Mouse (Mus musculus) lung, embryonic 14.5 days (tissue): ENCODE data around the gene B430305J03Rik. TPM values are rescaled to one million over a fixed set of nuclear protein-coding genes. Genes with fewer than 3 reads are reported as not detected.

Experiments used
- ATAC-seq: fragments of 200-750 bp; cut with Nextera tagmentation; 2 replicates; pipeline ENCODE4 v1.8.0; 2017; ENCODE audit warnings: mild to moderate bottlenecking, moderate TSS enrichment, moderate library complexity; ENCODE audit not compliant: insufficient read depth
- DNase-seq: peaks from one replicate; pipeline ENCODE4 v3.0.0-alpha.2; 2015
- H3K27ac ChIP-seq: fragments of 300-500 bp; sonication (generic); 2 replicates; pipeline ENCODE4 v1.5.1; 2014; ENCODE audit warnings: low read depth, mild to moderate bottlenecking, moderate library complexity
- H3K27me3 ChIP-seq: fragments of 300-500 bp; sonication (generic); 2 replicates; pipeline ENCODE4 v1.6.1; 2014; ENCODE audit warnings: low read length, control low read depth; ENCODE audit not compliant: insufficient read depth
- H3K36me3 ChIP-seq: fragments of 300-500 bp; sonication (generic); 2 replicates; pipeline ENCODE4 v1.6.1; 2014; ENCODE audit warnings: control low read depth; ENCODE audit not compliant: insufficient read depth
- H3K4me1 ChIP-seq: fragments of 300-500 bp; sonication (generic); 2 replicates; pipeline ENCODE4 v1.6.1; 2014; ENCODE audit warnings: antibody characterized with exemption, control low read depth; ENCODE audit not compliant: insufficient read depth
- H3K4me2 ChIP-seq: fragments of 300-500 bp; sonication (generic); 2 replicates; pipeline ENCODE4 v1.6.1; 2014; ENCODE audit warnings: mild to moderate bottlenecking
- H3K4me3 ChIP-seq: fragments of 300-500 bp; sonication (generic); 2 replicates; pipeline ENCODE4 v1.5.1; 2014; ENCODE audit warnings: low read depth, low read length
- H3K9ac ChIP-seq: fragments of 300-500 bp; sonication (generic); 2 replicates; pipeline ENCODE4 v1.6.1; 2014
- H3K9me3 ChIP-seq: fragments of 300-500 bp; sonication (generic); 2 replicates; pipeline ENCODE4 v1.6.1; 2016; ENCODE audit warnings: low read depth, low read length, control low read depth
- CTCF ChIP-seq: IDR thresholded peaks from 2 replicates; pipeline ENCODE4 v1.5.1; 2016; ENCODE audit warnings: antibody characterized with exemption, low read depth
- WGBS: fragments of 180-500 bp; shearing (Covaris S2); extraction: QIAGEN DNeasy Blood & Tissue Kit; methylation state at CpG from one replicate; pipeline ENCODE4 v1.1.7; 2014; 5-methylcytosine and 5-hydroxymethylcytosine counted together
- polyA plus RNA-seq: library from polyadenylated mRNA; unstranded; fragments of >200 nt; fragmentation: Nextera tagmentation; extraction: Ambion mirVana; gene quantifications from 2 replicates; pipeline ENCODE4 v1.2.1, GENCODE M21; 2014

B430305J03Rik gene
- polyA plus RNA-seq, 1 experiment from 2014 or later, result not detected

DNA sequence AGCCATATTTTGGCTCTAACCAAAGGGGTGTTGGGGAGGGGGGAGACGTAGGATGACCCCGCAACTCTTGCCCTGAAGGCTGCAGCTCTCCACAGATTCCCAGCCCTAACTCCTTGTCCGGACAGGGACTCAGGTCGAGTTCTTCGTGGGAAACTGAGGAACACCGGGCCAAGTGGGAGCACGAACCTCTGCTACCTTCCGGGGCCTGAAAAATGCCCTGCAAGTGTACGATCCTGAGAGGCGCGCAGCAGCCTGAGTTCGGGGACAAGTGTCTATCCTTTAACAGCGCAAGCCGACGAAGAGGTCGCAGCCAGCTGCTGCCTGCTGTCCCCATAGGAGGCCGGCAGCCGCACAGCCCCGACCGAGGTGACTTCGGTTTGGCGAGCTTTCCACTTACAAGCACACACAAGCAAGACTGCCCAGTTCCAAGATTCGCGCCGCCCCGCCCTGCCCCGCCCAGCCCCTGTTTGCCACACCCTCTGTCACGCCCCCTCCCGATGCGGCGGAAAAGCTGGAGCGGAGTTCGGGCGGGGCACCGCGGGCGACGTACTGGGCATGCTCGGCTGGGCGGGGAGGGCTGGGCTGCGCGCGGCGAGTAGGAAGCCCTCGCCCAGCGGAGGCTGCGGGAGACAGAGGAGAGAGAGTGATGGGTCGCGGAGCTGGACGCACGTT, 1.6 kb downstream of the B430305J03Rik start:
- H3K36me3 ChIP-seq, result peaks cover 8% of the 10 kb centered on the region; the same call in 1 of the 2 replicates
- H3K9ac ChIP-seq, result peak overlapping the region; percentile 84
- H3K4me2 ChIP-seq, result peak overlapping the region; percentile 89
- WGBS, result under 1% methylated on average over 50 of the region's 51 CpGs
- H3K4me1 ChIP-seq, result peaks cover 3% of the 10 kb centered on the region; the same call in 1 of the 2 replicates
- ATAC-seq (peak; percentile 87), DNase-seq (peak; percentile 95)
- H3K4me3 ChIP-seq, result peak overlapping the region; percentile 80
- peak overlapping the region; percentile 92 for H3K27ac ChIP-seq
- no peak for TF ChIP-seq CTCF
- H3K9me3 ChIP-seq, result no peaks in the 10 kb centered on the region
- no peaks in the 10 kb centered on the region for H3K27me3 ChIP-seq

DNA sequence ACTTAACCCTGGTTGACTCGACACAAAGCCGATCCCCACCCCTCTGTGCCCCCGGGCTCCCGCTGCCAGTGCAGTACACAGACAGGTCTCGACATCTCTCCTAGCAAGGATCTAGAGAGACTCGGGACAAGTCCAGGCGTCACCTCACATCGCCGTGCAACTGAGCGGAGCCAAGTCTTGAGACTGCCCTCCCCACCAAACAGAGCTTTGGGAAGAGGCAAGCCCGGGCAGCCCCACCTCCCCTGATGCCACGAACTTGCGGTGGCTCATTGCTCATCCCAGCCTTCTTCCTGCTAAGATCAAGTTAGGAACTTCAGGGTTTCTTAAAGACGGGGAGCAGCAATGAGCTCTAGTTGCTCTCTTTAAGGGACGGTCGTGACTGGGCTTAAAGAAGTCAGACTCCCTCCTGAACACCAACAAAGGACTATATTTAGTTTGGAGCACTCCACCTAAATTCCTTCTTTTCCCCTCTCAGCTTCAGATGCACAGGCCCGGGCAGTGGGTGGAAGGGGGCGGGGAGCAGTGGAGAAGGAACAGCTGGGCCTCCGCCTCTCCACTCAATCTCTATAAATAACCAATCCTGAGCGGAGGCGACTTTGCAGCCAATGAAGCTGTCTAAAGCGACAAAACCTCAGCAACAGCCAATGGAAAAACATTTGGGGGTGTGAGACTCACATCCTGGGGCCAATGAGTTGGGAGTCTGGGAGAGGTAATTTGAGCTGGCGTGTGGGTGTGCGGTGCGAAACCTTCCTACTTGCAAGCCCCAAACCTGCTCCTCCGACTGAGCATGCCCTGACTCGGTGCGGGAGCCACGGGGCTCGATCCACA, 2.4 kb downstream of the B430305J03Rik start:
- Histone ChIP-seq H3K27me3 (no peaks in the 10 kb centered on the region), H3K4me2 (peak overlapping the region; percentile 89), H3K4me1 (peaks cover 3% of the 10 kb centered on the region; the same call in 1 of the 2 replicates), H3K36me3 (peaks cover 3% of the 10 kb centered on the region; the same call in 1 of the 2 replicates), H3K9me3 (no peaks in the 10 kb centered on the region), H3K9ac (peak overlapping the region; percentile 56), H3K27ac (peak overlapping the region; percentile 95), H3K4me3 (peak overlapping the region; percentile 80)
- DNase-seq (peak; percentile 97), ATAC-seq (peak; percentile 96)
- whole genome bisulfite sequencing, result under 1% methylated on average over 30 of the region's 30 CpGs
- no peak for TF ChIP-seq CTCF

DNA sequence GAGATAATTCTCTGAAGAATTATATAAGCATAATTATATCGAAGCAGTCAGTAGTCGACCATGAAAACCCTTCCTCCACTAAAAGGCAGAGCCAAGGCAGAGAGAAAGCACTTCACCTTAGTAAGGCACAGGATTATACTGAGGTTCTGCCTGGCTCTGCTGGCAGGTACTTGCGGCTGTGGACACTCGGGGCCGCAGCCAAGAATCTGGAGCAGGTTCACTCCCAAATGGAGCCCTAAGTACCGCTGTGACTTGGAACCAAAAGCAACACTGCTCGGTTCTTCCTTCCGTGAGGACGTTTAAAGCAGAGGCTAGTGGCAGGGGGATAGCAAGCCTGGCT, 3.0 kb downstream of the B430305J03Rik start:
- ATAC-seq, result no peak
- H3K4me2 ChIP-seq, result peak overlapping the region; percentile 89
- peaks cover 3% of the 10 kb centered on the region; the same call in 1 of the 2 replicates for H3K4me1 ChIP-seq
- TF ChIP-seq CTCF, result no peak
- peak overlapping the region; percentile 95 for H3K27ac ChIP-seq
- H3K9ac ChIP-seq, result peak overlapping the region; percentile 56
- no peaks in the 10 kb centered on the region for H3K36me3 ChIP-seq
- H3K9me3 ChIP-seq, result no peaks in the 10 kb centered on the region
- DNase-seq, result no peak
- peak overlapping the region; percentile 80 for H3K4me3 ChIP-seq
- 5% methylated on average over 9 of the region's 9 CpGs for WGBS
- no peaks in the 10 kb centered on the region for H3K27me3 ChIP-seq

DNA sequence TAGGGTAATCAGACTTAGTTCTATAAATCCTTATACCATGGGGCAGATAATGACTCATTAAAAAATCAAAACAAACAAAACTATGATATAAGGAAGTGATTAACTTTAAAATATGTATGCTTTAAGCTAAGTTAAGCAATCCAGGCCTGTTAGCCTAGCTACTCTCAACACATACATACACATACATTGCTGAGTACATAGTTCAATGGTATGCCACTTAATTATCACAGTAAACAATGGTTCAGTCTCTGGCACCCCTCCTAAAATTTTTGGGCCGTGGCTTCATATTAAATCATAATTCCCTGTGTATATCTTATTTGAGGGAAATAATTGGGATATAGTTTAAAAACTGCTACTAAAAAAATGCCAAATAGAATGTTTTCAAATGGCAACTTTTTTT, 4.4 kb downstream of the B430305J03Rik start, which contains the start of gene Rap2b:
Gene Rap2b (plus strand): TSS at position 301 of the 400 bp plus-strand sequence.
- Histone ChIP-seq H3K4me3 (no peak within 1 kb of the TSS), H3K9ac (no peak within 1 kb of the TSS), H3K27ac (no peak within 1 kb of the TSS), H3K36me3 (no peaks in the 10 kb centered on the region), H3K4me2 (peak within 1 kb of the TSS; percentile 89; the same call in 1 of the 2 replicates), H3K27me3 (no peaks in the 10 kb centered on the region), H3K9me3 (no peaks in the 10 kb centered on the region), H3K4me1 (no peaks in the 10 kb centered on the region)
- ATAC-seq (no peak), DNase-seq (no peak)
- WGBS, result 69% methylated on average over 1 of the region's 1 CpGs
- TF ChIP-seq CTCF, result no peak

DNA sequence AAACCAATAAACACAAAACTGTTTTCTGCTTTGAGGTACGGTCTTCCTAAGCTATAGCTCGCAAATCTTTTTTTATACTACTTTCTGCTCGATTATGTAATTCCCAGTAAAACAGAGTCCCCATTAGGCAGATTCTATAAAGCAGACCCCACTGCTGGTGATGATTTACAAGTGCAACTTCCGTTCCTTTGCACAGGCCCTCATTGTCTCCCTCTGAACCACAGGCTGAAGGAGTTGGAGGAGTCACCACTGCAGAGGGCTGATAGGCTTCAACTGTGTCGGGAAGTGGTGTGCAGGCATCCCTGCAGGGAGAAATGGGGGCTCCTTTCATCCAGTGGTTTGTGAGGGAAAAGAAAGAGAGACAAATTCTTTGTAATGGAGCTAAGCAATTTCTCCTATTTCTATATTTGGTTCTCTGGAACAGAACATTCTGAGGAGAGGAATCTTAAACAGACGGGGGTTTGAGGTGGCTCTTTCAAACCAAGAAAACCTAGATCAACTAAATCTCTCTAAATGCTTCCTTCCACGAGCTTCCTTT, 6.9 kb downstream of the B430305J03Rik start:
- Histone ChIP-seq H3K4me2 (no peak overlapping the region), H3K9ac (no peak overlapping the region), H3K9me3 (no peaks in the 10 kb centered on the region), H3K36me3 (no peaks in the 10 kb centered on the region), H3K4me3 (no peak overlapping the region), H3K27ac (no peak overlapping the region), H3K4me1 (no peaks in the 10 kb centered on the region), H3K27me3 (no peaks in the 10 kb centered on the region)
- no peak for ATAC-seq
- DNase-seq, result no peak
- 50% methylated on average over 7 of the region's 7 CpGs for WGBS
- TF ChIP-seq CTCF, result no peak

DNA sequence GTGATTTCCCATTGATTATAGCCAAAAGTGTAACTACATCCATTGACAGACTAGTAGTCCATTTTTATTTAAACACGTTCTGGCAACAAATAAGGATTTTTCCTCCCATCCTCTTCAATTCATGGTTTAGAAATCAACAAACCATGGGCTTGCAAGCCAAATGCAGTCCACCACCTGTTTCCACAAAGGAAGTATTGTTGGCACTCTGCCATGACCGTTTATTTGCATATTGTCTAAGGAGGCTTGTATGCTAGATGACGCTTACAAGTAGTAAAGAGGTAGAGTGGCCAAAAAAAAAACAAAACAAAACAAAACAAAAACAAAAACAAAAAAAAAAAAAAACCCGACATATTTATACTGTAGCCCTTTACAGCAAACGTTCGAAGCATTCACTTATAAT, 7.6 kb downstream of the B430305J03Rik start:
- ATAC-seq, result no peak

DNA sequence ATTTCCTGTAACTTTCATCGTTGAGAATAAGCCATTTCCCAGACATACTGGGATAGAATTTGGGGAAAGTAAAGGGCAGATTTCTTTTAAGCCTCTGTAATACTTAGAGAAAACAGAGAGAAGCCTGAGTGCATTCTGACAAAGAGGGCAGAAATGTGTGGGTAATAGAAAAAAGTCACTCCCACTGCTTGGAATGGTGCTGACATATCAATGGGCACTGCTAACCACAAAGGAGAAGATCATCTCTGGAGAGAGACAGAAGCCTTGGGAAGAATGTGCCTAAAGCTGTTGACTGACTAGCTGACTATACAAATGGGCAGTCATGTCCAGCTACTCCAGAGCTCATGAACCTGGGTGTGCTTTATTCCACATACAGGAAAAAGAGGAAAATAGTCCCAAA, 10.3 kb downstream of the B430305J03Rik start:
- Histone ChIP-seq H3K4me2 (no peak overlapping the region), H3K27me3 (no peaks in the 10 kb centered on the region), H3K27ac (no peak overlapping the region), H3K4me3 (no peak overlapping the region), H3K4me1 (no peaks in the 10 kb centered on the region), H3K36me3 (no peaks in the 10 kb centered on the region), H3K9me3 (no peaks in the 10 kb centered on the region), H3K9ac (no peak overlapping the region)
- TF ChIP-seq CTCF, result no peak
- WGBS, result 66% methylated on average over 1 of the region's 1 CpGs
- ATAC-seq, result no peak
- DNase-seq, result no peak

More for the DNA sequence above, 7.6 kb downstream of the B430305J03Rik start:
- no peak overlapping the region for H3K27ac ChIP-seq
- H3K4me1 ChIP-seq, result no peaks in the 10 kb centered on the region
- H3K9me3 ChIP-seq, result no peaks in the 10 kb centered on the region
- 61% methylated on average over 6 of the region's 6 CpGs for WGBS
- no peak for TF ChIP-seq CTCF
- H3K27me3 ChIP-seq, result no peaks in the 10 kb centered on the region
- H3K4me3 ChIP-seq, result no peak overlapping the region
- no peaks in the 10 kb centered on the region for H3K36me3 ChIP-seq
- H3K9ac ChIP-seq, result no peak overlapping the region
- H3K4me2 ChIP-seq, result no peak overlapping the region
- peak; percentile 74 for DNase-seq
